Mouse (Mus musculus) lung, adult 18-20 months (tissue): ENCODE data around the gene 1110032A03Rik.

ENCODE experiments used
- DNase-seq, 2 experiments: peaks; one replicate each; pipeline ENCODE4 v3.0.0; 2022; ENCODE audit warnings: mixed read lengths in 2 of 2

Gene 1110032A03Rik

DNA sequence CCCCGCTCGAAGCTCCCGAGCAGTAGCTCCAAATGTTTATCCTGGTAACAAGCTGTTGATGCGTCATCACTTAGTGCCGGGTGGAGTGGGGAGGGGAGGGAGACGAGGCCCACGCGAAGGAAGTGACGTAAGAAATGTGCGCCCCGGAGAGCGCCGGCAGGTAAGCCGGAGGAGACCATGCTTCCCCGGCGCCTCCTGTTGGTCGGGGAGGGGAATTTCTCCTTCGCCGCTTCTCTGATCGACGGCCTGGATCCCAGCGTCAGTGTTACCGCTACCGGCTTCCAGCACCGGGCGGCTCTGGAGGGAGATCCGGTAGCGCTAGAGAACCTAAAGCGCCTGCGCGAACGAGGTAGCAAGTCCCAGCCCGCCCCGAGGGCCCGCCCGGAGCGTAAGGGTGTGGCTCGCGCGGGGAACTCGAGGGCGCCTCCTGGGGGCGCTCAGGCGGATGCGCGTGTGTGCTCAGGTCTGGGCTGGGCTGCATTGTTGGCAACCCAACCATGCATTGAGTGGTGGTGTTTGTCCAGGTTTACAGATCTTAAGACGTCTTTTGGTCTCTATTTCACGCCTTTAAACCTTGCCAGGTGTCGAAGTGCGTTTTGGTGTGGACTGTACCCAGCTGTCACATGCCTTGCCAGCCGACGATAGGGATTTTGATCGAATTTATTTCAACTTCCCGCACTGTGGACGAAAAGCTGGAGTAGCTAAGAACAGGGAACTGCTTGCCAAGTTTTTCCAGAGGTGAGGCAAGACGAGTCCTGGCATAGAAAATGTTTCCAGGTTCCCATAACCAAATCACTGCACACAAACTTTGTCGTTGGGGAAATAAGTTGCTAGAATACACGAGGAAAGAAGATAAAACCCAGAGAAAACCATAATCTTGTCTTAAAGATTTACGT lies 7.0 kb downstream of the 1110032A03Rik start, which contains the start of gene Fdxacb1:
Gene Fdxacb1 (plus strand): TSS at position 130 of the 896 bp plus-strand sequence.
- DNase-seq = peak; percentile 99

DNA sequence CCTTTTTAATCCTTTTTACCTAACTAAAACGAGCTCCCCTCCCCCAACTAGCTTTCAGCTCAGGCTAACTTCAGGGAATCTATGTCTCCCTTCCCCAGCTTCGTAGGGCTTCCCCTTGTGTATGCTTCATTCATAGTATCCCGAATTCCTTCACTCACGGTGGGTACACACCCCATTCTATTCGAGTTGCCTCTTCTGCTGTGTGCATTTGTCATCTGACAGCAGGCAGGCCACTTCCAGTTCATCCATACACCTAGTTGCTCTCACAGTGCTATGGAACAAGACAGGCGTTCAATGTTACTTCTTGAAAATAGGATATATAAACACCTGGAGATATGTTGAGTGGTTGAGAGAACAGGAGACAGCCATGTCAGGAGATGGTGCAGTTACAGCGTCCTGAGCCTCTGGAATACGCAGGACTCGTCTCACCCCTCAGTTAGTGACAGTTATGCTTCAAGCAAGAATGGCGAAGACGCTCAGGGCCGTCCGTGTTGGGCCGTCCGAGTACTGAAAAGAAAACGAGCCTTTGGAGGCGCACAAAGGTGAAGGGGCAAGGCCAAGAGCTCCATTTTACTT lies 7.7 kb downstream of the 1110032A03Rik start:
- peak in 1 of 2 experiments; percentile 24 for DNase-seq

DNA sequence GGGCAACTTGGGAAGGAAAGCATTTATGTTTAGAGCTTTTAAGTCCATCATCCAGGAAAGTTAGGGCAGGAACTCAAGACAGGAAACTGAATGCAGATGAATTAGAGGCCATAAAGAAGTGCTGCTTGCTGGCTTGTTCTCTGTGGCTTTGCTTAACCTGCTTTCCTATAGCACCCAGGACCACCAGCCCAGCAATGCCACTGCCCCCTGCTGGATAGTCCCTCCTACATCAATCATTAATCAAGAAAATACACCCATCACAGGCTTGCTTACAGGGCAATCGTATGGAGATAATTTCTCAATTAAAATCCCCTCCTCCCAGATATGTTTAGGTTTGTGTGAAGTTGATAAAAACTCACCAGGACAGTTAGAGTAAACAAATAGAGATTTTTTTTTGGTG lies 12.0 kb downstream of the 1110032A03Rik start:
- DNase-seq = peak in 1 of 2 experiments; percentile 35

DNA sequence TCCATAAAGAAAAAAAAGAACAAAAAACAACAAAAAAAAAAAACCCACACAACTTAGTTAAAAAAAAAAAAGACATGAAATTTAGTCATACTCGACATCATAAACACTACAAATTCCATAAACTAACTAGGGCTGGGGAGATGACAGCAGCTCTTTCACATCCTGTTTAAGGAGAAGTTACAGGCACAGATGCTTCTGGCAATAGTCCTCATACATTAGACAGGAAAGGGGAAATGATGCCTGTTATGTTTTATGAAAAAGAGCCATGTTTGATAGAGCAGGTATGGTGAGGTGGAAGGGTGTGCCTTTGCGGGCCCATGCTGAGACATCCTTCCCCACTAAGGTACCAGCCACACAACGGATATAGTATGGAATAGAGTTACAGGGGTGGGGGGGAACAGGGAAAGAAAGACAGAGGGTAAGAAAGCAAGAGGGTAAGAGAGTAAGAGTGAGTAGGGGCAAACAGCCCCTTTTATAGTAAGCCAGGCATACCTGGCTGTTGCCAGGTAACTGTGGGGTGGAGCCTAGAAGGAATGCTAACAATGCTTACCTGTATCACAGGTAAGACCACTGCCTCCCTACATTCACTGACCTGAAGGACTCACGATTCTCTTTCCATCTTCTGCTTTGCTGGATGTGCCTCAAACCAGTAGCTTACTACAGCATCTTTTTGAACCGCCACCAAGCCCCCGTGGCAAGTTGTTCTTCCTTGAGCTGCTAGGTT lies 13.6 kb downstream of the 1110032A03Rik start:
- DNase-seq = no peak

DNA sequence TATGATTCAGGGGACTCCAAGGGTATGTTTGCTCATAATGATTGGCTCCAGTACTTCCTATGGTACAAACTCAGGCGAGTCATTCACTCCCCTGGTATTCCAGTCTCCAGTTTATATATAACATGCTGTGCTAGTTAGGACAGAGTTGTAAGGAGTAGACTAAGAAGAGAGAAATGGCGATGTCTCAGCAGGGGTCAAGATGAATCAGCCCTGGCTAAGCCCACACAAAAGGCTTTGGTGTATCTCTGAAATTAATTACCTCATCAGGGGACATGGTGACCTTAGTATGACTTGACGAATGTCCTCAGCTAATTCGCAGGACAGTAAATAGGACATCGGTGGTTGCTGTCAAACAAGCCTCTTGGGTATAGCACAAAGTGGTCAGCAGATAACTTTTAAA lies 18.6 kb downstream of the 1110032A03Rik start:
- DNase-seq = no peak

DNA sequence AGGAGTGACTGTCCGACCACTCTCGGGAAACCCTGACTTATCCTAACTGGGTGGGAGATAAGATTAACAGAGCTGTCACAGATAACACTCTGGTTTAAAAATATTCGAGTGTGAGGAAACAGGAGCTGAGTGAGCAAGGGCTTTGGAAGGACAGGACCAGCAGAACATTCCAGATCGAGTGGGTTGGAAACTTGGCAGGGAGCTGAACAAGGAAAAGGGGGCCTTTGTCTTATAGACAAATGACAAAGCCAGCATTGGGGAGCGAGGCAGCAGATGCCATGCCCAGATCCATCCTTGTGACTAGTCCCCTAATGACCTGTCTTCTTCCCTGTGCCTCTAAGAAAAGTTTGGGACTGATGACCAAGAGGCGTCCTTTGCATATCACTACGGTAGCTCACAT lies 21.4 kb downstream of the 1110032A03Rik start:
- DNase-seq = no peak

DNA sequence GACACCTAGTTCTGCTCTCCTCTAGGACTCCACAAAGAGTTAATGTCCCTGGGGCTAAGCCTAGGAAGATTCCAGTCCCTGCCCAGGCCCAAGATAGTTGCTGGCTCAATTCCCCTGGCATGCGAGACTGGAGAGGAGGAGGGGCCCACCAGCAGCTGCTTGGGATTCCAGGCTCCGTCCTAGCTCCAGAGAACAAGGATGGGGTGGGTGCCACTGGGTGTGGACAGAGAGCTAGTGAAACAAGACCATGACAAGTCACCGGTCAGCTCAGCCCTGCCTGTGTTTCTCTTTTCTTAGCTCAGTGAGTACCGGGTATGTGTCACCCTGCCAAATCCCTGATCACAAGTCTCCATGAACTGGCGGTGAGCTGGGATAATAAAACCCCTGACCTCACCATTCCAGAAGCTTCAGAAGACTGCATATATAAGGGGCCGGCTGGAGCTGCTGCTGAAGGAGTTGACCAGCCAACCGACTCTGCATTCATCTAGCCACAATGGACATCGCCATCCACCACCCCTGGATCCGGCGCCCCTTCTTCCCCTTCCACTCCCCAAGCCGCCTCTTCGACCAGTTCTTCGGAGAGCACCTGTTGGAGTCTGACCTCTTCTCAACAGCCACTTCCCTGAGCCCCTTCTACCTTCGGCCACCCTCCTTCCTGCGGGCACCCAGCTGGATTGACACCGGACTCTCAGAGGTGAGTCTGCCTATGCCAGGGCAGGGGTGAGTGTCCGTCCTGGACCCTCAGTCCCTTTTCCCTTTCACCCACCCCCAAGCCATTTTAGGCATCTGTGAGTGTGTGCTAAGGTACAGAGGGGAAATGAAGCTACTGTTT lies 22.3 kb downstream of the 1110032A03Rik start:
- DNase-seq = peak; percentile 92 to 93

DNA sequence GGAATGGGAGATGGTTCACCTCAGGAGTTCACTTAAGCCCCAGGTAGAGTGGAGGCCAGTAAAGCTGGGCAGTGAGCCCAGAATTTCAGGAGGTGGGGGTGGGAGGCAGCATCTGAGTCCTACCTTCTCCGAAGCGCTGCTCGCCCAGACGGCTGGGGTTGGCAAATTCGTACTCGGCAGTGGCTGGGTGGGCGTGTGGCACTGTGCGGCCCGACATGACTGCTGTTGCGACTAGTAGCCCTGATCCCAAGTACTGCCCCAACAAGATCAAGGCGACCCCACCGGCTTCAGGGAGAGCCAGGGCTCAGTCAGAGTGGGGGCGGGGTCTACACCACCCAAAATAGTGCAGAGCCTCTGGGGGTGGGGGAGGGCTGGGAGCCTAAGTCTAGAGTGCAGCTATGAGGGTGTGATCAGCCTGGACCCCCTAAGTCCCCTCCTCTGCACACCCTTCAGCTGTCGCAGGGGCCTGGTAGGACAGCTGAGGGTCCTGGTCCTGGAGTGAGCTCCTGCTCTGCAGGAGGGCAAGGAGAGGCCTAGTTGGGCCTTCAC lies 23.2 kb downstream of the 1110032A03Rik start, which contains the start of gene Hspb2:
Gene Hspb2 (minus strand): TSS at position 301 of the 549 bp plus-strand sequence.
- peak; percentile 22 to 52 for DNase-seq

DNA sequence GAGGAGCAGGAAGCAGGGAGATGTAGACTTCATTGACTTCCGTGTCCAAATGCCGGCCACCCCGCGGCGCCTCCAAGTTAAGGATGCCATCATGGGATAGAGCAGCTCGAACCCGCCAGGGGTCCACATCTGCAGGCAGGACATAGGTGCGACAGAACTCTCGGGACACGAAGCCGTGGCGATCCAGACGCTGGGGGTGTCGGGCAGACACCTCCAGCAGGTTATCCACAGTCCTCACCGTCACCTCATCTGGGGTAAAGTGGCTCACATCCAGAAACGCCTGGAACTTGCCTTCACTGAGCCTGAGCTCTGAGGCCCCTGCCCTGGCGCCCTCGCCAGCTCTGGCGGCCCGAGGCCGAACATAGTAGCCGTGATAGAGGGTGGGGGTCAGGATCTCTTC lies 24.0 kb downstream of the 1110032A03Rik start, which contains the start of gene Cryab:
Gene Cryab (plus strand): TSS at position 3 of the 400 bp plus-strand sequence.
- no peak for DNase-seq

DNA sequence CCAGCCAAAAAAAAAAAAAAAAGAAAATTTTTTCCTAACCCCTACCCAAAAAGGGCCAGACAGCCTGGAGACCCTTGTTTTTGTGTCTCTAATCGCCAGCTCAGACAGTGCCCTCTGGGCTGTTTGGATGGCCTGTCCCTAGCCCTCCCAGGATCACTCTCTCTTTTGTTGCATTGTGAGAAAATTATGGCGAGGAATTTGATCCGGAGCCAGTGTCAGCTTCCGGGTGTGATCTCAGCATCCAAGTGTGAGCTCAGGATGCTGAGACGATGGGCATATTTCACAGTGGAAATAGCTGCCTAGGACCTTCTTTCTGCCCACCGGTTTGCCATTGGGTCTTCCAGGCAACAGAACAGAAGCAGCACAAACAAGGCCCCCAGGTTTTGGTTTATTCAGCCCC lies 24.6 kb downstream of the 1110032A03Rik start:
- no peak for DNase-seq

DNA sequence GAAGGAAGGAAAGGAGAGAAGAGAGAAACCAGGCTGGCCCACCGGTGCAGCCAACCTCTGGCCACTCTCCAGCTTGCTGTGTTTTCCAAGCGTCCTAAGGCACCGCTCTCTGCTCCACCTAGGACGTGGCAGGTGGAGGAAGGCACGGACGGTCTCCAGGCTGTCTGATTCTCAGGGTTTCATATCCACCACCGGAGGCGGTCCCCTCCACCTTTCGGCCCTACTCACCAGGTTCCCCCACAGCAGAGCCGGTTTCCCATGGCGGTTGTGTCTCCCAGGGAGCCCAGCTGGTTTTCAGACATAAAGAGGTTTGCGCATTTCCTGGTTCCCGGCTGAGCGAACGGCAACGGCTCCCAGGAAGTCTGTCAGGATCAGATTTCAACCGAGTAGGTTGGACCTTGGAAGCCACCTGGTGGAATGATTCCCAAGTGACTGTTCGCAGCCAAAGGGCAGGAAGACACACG lies 29.1 kb downstream of the 1110032A03Rik start, which contains the start of gene 2310030G06Rik:
Gene 2310030G06Rik (minus strand): TSS at position 323 of the 464 bp plus-strand sequence.
- DNase-seq = peak; percentile 76 to 85

DNA sequence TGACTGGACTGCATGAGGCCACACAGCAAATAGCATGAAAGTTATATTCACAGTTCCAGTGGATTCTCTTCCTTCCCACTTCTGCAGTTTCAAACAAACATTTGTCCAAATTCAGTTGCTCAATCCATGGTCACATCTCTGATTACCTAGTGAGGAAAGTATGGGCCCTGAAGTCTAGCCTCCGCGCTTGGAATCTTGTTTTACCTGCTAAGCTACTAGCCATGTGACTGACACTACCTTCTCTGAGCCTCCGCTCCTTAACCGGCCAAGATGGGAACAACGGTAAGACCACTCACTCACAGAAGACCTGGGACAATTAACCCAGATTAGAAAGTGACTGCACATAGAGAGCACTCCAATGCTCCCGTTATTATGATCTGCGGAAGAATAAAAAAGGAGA lies 29.5 kb downstream of the 1110032A03Rik start:
- DNase-seq = peak; percentile 68 to 78

DNA sequence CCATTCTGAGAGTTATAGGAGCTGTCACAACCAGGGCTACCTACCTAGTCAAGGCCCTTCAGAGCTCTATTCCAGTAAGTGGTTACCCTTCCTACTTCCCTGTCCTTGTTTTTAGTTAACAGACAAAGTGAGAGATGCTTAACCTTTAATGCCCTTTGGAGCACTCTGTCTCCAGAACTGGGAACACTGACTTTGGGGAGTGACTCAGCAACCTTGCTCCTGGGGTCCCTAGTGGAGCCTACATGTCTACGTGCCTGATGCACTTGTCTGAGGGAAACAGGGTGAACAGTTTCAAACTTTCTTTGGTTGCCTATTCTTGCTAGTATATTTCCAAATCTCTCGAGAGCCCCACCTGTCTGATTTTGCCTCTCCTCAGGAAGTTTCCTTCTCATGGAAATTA lies 32.6 kb downstream of the 1110032A03Rik start:
- DNase-seq = no peak

DNA sequence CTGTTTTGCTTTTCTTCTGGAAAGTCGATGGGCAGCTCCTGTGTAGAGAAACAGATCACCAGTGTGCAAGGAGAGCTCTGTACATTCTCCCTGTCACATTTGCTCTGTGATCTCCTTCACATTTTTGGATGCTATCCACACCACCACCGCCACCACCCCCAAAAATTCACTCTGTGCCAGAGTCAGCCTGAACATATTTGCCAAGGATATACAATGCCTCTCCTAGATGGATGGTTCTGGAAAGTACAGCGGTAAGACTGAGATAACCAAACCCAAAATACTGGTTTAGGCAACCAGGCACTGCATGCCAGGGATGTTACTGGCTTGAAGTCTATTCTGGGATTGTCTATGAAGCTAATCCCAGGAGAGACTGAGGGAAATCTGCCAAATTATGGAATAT lies 33.1 kb downstream of the 1110032A03Rik start:
- DNase-seq = no peak

DNA sequence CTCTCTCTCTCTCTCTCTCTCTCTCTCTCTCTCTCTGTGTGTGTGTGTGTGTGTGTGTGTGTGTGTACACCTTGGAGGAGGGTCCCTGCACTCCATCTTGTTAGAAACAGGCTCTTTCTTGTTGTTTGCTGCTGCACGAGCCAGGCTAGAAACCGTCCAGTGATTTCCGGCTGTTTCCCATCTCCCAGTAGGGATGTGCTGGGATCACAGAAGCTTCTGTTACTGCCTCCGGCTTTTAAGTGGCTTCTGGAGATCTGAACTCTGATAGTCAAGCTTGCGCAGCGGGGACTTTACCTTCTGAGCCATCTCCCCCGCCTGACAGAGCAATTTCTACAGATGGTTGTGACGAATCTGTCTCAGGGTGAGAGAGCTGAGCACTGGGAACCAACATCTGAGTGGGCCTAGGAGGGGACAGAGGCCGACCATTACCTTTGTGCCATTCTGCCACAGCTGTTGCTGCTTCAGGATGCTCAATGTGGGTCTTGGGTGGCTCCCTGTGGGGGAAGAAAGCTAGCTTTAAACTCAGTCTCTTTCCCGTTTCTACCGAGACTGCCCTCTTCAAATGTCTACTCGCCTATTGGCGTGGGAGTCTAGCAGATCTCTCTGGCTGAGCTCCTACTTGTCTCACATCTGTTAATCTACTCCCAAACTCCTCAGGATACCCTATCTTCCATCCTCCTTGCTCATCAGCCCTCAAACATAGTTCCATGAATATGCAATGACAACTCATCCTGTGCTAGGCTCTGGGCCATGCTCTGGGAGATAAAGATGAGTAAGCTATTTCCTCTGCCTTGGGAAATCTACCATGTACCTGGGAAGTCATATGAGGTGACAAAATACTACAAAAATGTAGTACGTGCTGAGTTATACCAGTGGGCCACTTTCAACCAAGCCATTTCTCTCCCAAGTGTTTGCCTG lies 34.2 kb downstream of the 1110032A03Rik start:
- DNase-seq = no peak

DNA sequence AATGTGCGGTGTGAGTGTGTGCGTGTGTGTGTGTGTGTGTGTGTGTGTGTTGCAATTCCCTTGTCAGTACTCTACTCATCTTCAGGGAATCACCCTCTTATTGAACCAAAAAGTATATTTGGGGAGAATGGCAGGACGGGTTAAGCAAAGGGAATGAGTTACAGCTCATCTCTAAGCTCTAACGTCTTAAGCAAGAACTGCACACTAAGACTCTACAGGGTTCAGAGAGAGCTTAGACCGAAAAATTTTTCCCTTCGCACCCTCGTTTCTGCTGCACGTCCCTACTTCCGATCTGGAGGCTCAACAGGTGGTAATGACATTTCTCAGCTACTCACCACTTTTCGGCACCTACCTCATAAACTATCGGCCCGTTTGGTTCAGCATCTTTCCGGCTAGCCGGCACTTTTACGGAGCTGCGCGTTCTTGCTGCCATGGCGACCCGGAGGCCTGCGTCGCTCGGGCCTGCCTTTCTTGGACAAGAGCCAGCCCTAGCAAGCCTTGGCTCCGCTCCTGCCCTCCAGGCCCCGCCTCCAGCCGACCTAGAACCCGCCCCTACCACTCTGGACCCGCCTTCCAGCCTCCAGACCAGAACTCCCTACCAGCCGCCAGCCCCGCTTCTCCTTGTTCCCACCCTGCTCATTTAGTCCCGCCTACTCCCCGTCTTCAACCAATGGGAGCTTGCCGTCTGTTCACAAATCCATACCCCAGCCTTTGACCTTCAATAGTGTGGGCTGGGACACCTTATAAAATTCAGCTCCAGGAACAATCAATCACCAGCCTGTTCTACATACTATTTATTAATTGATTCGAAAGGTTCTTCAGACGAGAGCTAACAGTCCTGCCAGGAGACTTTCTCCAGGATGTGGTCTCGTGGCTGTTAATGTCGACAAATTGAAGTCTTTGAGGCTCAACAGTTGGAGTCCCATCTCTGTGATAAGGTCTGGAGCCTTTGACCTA lies 36.1 kb downstream of the 1110032A03Rik start, which contains the start of gene Dixdc1:
Gene Dixdc1 (minus strand): TSS at position 604 of the 957 bp plus-strand sequence.
- DNase-seq = peak; percentile 95

DNA sequence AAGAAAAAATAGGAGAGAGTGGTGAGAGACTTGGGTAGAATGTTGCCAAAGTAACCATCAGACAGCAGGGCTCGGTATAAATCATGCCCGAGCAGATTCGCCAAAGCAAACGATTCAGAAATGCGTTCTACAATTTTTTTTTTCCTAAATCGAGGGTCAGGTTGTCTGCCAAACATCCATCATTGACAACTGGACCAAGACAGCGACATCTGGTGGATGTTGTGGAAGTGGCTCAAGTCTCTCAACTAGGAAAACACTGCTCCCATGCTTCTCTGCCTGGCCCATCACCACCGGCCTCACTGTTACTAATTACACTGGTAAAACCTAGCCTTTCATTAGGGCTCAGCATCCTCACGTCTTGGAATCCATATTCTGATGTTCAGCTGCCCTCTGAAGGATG lies 40.3 kb downstream of the 1110032A03Rik start:
- DNase-seq = peak; percentile 57 to 62

DNA sequence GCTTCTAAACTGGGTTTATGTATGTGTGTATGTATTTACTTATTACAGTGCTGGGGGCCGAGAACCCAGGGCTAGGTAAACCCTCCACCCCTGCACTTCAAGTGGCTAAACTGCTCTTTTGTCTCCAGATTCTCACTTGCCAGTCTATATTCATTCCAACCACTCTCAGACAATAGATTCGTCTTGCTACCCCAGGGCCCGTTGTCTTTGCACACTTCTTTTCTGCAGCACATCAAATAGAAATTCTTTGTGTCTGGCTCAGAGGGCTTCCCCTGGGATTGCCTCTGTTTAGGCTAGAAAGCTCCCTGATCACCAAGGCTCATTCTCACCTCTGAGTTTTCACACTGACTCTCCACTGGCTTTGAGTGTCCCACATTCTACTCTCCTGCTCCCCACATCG lies 42.8 kb downstream of the 1110032A03Rik start:
- no peak for DNase-seq

DNA sequence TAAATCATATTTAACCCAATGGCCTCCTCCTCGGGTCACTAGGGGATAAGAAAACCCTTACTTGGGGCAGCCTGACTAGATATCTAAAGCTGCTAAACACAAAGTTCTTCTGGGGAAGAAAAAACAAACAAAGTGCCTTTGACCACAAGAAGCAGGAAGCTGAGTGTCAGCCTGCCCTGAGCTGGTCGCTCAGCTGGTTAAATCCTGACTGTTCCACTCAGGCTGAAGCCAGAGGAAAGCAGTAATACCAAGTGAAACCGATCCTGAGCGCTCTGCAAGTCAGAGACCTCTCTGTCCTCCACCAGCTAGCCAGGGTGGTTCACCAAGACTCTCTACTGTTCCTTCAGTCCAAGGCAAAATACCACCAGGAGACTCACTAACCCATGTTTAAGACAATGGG lies 45.7 kb downstream of the 1110032A03Rik start:
- DNase-seq = no peak
